Mouse (Mus musculus) thymus, postnatal 10 days (tissue): ENCODE measurements at regions not wholly inside any gene's neighbourhood (a gene's known extent, or its start where the extent isn't known, plus 50 kb on each side); places are given as distances from the start of the nearest gene placed in this dataset.
"Not testable (repeated sequence)": the region's sequence is repeated elsewhere in the genome, so short reads cannot be mapped to it uniquely, and the experiment has no call there.

ENCODE experiments used
- DNase-seq, 2 experiments: peaks; one replicate each; pipeline ENCODE4 v3.0.0; 2021; ENCODE audit warnings: low spot score in 2 of 2

DNA sequence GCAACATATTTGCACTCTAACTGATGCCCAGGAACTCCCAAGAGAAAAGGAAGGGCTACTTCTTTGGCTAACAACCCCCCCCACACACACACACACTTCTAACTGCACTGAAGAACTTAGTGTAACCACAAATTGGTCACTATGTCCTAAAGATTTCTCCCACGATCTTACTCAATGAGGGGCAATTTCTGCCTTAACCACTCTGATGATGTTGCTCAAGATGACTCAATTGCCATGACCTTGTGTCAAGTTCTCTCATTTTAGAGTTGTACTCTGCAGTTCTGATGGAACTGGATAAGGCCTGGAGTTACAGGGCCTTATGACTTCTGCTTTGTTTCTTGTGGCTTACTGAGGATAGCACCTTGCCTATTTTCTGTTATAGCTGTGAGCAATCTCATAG lies 81.7 kb downstream of the Sem1 start:
- no peak for DNase-seq

DNA sequence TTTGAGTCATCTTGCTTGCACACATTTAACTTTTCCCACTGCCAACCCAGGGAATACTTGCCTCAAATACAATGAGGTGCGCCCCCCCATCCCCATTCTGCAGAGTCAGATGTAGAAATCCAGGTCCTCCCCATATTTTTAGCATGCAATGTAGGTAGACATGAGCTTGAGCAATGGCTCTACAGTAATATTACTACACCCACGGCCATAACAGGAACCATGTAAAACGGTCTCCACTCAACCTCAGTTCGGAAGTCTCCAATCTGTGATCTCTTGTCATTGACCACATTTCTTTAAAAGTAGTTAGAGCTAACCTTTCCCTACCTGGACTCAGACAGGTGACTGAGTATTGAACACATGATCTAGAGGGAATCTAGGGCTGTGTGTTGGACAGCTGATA lies 82.1 kb downstream of the Sem1 start:
- DNase-seq, result no peak

DNA sequence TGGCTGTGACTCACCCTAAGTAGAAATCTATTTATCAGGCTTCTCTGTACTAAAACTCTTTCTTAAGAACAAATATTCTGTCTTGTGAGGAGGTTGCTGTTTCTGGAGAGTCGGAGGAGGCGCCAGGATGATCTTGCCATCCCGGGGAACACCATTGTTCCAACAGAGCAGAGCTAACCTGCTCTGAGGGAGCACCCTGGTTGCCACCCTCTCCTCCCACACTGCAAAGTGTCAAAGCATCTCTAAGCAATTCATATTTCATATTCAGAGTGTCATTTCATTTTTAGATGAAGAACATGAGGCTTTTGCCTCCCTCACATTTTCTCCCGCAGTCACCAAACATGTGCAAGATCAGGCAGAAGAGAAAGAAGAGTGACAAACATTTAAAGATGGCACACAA lies 90.3 kb downstream of the Sem1 start:
- no peak for DNase-seq

DNA sequence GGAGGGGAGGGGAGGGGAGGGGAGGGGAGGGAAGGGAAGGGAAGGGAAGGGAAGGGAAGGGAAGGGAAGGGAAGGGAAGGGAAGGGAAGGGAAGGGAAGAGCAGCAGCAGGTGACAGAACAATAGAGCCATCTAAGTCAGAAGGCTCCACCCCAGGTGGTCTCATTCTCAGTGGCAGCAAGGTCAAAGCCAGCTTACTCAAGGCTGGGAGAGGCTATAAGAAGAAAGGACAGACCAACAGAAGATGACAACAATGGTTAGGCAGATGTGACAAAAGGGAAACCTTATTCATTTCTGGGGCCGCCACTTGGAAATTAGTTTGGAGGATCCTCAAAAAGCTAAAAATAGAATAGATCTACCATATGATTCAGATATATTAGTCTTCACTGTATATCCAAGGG lies 96.9 kb downstream of the Sem1 start:
- DNase-seq, result not testable (repeated sequence)

DNA sequence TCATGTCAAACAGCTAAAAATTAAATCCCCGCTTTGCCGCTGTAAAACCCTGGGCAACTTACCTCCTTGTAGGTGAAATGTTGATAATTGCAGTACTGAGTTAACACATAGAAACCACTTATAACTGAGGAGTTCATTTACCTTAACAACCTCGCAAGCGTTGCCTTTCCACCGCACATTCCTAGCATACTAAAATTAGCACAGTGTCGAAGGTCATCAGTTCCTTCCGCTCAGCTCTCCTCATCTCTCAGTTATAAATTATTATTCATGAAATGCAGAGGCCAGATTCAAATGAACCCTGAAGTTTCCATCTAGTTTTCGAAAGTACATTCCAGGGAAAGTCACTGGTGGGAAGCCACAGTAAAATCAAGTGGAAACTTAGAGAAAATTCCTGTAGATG lies 108.1 kb downstream of the Sem1 start:
- DNase-seq, result no peak

DNA sequence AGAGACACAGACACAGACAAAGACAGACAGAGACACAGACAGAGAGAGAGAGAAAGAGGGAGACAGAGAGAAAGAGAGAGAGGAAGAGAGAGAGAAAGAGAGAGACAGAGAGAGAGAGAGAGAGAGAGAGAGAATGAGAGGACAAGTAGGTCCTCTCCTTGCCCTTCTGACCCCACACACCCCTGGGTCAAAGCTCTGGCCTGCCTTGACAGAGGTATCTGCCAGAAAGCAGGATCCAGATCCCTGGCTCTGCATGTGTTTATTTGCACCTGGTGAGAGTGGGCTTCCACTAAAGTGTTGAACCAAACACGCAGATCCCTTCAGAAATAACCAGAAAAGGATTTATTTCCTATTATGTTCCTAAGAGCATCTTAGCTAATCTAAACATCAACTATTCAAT lies 110.9 kb downstream of the Sem1 start:
- no peak for DNase-seq

DNA sequence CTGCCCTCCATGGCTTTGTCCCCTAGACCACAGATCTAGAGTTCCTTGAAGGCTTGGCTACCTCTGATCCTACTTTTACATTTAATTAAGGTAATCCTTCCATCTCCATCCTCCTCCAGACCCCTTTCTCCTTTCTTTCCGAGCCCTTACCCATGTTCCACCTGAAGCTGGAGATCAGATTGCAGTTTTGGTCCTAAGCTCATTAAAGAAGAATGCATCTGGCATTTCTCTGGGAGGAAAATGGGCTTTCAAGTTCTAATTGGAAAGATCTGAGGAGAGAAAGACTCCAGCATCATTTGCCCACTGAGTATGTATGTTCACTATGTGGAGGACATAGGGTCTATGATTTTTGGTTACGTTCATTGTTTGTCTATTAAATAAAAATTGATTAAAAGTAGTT lies 112.2 kb downstream of the Sem1 start:
- DNase-seq, result no peak

DNA sequence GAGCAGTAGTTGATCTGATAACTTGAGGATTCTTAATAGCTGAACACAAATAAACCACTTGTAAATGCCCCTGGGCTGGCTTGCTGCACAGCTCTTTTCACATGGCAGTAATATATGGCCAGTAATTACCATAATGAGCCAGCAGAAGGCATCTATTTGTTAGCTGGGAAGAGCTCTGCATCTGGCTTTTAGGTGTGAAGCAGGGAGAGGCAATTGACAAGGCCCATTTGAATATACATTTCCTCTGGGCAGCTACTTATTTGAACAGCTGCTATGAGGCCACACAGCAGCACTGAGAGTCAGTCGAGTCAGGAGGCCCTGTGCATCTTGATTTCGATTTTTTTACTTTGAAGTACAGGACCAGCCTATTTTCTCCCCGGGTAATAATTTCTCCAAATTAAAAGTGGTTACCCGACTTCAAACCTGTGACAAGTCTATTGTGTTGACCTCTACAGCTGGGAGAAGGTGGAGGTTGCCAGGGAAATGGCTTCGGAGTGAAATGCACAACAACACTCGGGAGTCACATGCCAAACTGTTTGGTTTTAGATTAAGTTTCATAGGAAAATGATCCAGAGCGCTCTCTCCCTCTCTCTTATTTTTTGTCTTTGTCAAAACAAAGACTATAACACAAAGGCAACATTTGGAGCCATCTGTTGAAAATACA lies 114.5 kb downstream of the Sem1 start:
- DNase-seq, result no peak

DNA sequence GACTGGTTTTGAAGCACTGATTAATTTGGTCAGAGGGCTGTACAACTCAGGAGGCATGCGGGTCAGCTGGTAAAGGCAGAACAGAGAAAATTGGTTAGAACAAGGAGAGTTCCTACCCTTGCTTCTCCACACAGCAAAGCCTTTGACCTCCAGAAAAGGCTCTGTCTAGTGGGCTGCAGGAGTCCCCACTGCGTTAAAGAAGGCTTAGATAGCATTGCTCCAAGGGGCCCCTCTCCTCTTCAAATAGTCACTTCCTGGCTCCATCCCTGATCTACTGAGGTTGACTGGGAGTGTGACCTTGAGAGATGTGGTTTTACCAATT lies 118.6 kb downstream of the Sem1 start:
- DNase-seq, result no peak

DNA sequence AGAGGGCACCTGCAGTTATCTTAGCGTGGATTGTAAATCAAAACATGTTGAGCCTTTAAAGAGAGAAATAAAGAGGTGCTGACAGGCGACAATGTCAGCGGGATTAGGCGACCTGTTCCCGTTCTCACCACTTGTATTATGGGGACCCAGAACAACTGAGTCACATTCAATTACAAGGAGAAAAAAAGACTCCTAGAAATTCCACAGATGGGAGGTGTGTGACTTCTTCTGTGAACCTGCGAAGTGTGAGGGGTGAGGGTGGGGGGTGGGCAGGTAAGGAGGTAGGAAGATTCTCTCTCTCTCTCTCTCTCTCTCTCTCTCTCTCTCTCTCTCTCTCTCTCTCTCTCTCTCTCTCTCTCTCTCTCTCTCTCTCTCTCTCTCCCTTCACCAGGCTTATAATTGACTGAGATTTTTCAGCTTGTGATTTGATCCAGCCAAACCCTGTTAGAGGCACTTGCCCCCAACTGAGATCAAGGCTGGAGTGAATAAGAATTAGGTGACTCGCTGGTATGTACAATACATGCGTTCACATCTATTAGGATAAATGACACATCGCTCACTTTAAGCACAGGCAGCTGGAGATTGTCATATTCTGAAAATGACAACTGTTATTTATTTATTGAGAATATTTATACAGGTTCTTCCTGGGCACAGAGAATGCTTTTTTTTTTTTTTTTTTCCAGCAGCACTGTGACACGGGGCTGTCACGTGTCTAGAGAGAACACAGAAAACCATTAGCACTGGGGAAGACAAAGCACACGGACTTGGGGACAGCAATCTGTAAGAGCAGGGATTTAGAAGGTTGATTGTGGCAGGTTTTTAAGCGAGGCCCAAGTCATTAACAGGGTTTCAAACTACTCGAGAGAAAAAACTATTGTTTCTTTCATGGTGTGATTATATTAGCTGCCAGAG lies 119.2 kb downstream of the Sem1 start:
- DNase-seq, result no peak

DNA sequence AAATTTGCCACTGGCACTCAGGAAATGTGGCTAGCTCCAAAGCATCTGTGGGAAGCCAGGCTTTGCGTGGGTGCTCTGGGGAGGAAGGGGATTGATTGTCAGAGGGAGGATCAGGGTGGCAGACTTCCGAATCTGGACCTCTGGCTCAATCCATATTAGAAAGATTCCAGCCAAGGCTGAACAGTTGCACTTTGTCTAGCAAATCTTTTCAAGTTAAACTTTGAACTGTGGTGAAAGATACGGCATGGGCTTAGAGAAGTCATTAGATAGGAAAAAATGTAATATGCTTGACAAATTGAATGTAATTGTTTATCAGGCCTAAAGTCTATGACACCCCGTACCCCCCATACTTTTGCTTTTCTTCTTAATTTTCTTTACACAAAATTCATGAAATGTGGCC lies 120.7 kb downstream of the Sem1 start:
- no peak for DNase-seq

DNA sequence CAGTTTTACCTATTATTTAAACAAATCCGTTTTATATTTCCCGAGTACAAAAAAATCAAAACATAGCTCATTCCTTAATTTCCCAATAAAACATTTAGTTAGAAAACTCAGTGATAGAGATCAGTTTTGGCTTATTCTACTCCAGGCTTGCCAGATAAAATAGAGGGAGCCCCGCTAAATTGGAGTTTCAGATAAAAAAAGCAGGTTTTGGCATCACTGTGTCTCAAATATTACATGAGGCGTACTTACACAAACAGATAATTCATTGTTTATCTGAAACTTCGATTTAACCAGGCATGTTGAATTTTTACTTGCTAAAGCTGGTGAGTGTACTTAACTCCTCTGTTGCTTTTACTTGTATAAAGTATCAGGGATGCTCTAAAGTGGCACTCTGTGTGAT lies 121.5 kb downstream of the Sem1 start:
- DNase-seq, result no peak

DNA sequence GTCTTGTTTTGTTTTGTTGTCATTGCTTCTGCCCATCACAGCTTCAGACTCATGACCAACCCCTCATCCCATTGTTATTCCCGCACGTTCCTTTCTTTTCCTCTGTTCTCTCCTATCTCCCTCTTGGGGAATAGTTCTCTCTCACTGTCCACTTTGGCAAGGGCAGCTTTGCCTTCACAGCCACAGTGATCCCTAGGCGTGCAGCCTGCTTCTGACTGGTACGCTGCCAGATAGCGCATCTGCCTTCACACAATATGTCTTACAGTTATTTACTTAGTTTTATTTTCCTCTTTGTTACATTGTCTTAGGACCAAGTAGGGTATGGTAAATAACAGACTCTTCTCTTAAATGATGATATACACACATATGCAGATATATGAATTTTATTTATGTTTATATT lies 122.9 kb downstream of the Sem1 start:
- DNase-seq, result no peak

DNA sequence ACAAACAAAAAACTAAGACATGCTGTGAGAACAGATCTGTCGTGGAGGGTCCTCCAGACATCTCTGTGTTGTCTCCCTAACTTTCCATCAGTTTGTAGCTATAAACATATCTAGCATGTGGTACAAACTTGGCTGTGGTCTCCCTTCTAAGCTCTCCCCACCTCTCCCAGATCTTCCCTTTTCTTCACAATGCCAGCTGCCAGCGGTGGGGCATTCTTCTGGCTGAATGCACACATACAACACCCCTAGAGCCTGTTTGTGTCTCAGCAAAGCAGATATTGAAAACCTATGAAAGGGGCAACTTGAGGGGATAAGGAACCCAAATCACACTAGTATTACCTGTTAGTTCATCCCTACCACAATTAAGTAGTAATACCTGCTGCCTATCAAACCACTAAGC lies 124.1 kb downstream of the Sem1 start:
- no peak for DNase-seq

DNA sequence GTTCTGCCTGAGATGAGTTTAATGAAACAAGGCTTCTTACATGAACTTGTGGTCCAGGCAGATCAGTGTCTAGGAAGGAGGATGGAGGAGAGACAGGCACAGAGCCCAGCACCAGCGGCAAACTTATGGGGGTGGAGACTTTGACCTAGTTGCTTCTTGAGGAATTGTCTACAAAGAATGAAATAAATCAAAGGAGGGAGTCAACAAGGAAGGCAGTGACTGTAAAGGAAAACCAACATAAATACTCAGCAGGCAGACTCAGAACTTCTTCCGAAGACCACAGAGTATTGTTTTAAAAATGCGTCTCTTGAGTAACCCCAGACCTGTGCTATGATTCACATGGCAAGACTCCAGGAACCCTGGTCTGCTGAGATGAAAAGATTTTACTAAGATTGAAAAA lies 143.6 kb downstream of the Sem1 start:
- DNase-seq, result no peak

DNA sequence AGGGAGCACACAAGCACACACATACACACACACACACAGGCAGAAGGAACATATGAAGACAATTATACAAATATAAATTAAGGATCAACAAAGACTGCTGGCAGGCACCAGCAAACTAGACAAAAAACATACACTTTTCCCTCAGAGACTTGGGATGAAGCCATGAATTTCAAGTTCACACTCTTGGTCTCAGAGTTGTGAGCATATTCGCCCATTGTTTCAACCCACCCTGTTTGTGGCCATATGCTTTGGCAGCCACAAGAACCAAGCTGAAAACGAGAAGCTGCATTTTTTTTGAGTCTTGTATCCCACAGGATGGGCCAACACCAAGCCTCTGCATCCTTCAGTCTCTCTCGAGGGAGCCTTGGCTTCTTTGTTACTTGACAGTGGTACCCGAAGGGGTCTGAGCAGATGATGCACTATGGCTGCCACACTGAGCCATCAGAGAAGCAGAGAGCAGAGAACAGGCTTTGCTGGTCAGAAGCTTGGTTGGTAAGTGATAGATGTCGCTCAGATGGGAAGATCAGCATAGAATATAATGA lies 144.1 kb downstream of the Sem1 start:
- DNase-seq, result no peak

DNA sequence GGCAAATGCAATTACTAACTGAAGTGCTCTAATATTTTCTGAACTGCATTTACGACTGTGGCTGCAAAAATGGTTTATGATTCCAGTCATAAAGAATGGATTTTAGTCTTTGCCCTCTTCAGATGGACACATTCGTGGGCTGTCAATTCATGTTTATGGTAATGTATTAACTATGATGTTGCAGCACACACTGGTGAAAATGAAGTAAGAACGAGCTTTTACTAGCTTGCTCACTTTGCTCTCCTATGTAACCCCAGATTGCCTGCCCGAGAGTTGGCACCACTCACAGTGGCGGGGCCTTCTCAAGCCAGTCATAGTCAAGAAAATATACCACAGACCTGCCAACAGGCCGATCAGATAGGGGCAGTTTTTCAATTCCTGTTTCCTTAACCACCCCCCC lies 145.3 kb downstream of the Sem1 start:
- no peak for DNase-seq

DNA sequence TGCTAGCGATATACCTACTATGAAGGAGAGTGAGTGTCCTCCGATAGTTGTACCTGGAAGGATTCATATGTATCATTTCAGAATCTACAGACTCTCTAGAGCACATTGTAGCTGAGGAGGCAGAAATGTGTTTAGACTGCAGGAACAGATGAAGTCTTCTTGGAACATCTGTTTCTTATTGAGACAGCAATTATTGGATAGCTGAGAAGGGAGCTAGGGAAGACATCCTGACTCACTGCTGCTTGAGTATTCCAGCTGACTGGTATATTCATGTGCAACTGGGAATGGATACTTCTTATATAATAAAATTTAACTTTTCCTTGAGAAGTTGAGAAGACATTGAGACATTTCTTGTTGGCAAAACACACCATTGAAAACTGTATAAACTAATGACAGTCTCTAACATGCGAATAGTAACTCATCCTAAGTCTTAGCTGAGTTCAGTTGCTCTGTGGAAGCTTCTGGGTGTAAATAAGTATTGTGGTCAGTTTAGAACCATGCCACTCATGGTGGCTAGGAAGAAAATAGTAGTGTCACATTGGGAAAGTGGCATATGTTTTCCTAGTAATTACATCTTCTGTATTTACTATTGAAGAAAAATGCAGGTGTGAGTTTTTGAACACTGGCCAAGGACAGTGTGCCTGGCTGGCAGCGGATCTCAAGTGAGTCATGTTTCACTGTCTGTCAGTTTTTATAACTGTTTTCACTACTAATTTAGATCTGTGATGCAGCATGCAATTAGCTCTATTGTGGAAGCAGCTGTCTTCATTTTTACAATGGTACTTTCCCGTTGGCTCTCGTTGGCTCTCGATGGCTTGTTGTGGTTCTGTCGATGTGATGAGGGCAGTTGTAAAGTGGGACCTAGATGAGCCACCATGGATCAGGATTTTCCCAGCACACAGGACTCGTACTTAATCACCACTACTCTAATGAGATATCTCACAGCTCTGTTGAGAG lies 163.5 kb downstream of the Sem1 start:
- no peak for DNase-seq

DNA sequence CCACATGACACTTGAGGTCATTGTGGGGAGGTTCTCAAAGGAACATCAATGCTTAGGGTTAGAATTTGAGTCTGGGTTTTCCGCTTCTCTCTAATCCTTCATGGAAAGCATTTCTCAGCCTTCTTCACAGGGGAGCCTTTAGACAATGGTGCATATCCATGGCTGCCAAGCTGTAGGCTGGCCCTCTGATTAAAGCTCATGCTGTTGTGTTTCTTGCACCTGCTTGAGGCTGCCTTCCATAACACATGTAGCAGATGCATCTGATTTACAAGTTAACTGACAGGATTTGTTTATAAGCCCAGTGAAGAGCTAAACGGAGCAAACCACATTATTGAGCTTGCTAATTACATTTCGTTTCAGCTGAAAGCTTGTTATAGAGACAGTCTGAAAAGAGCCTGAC lies 180.5 kb downstream of the Sem1 start:
- no peak for DNase-seq

DNA sequence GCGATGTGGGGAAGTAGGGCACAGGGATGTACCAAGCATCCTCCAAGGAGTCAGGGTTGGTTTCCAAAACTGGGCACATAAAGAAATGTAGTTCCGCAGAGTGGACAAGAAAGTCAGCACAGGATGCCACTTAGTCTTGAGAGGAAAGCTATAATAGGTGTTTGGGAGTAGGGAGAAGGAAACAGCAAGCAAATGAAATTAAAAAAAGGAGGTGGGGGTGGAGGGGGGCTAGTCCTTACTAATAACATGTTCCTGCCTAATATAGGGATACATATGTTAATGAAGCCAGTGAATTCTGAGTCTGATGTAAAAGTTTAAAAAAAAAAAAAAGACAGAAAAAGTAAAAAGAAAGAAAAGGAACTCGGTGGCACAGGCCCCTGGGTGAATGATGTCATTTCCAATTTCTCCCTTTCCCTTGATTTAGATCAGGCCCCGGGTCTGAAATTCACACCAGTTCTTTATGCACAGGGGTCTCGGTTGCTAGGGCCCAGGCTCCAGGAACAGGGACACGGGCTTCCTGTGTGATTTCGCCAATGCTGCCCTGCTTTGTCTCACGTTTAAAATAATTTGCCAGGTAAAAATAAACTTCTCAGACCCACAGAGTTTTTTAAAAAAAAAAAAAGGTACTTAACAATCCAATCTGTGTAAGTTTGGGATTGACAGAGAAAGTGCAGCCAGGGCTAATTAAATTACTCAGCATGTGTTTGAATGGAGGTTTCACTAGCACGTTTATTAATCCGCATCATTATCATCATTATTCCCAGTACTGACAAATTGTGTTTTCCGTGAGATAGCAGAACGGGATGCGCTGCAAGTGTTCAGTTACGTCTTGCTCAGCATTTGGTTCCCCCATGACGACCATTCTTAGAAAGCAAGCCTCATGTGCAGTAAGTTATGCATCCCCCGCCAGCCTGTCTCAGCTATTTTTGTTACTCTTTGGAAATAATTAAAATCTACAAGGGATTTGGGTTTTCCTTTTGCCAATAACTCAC lies 172.8 kb upstream of the Slc25a13 start:
- no peak for DNase-seq
